ENCODE assay signal across 5 mouse cellular contexts in genomic region chr14:117239694-117240427, GRCm38 (mm10).
"Had no signal": no experiment of that assay in that cellular context is flagged by ENCODE, and none has a peak within 500 bp of the region (broad histone marks: within the 10 kb centered on the region; RNA-seq: fewer than 3 reads in every experiment).

No protein-coding gene starts in this region.

- DNase-seq: kidney, adult 11 months; kidney, postnatal 14 days; layer of hippocampus, postnatal 36 days; lung, adult 18-20 months; thymus, postnatal 4 days had no signal
